Mouse (Mus musculus): ENCODE measurements at regions not wholly inside any gene's neighbourhood (a gene's known extent, or its start where the extent isn't known, plus 50 kb on each side); places are given as distances from the start of the nearest gene placed in this dataset.

- TF ChIP-seq CTCF (IDR thresholded peaks at IDR 0.05; ENCODE audit: borderline replicate concordance, extremely low read depth, insufficient read depth, insufficient read length): no peak
- no peak for TF ChIP-seq POLR2A (IDR thresholded peaks at IDR 0.05; ENCODE audit: borderline replicate concordance, extremely low read depth, insufficient read depth, insufficient read length, poor library complexity, severe bottlenecking)
- no peak for DNase-seq (ENCODE audit: low read depth)
These were observed 100.1 kb upstream of the Gm12830 start for GRCm38 (mm10) chr4:114721386-114721785.

GRCm38 (mm10) chr4:114728235-114729000 is 93.1 kb upstream of the Gm12830 start:
- DNase-seq (ENCODE audit: low read depth): peak; percentile 89

DNA sequence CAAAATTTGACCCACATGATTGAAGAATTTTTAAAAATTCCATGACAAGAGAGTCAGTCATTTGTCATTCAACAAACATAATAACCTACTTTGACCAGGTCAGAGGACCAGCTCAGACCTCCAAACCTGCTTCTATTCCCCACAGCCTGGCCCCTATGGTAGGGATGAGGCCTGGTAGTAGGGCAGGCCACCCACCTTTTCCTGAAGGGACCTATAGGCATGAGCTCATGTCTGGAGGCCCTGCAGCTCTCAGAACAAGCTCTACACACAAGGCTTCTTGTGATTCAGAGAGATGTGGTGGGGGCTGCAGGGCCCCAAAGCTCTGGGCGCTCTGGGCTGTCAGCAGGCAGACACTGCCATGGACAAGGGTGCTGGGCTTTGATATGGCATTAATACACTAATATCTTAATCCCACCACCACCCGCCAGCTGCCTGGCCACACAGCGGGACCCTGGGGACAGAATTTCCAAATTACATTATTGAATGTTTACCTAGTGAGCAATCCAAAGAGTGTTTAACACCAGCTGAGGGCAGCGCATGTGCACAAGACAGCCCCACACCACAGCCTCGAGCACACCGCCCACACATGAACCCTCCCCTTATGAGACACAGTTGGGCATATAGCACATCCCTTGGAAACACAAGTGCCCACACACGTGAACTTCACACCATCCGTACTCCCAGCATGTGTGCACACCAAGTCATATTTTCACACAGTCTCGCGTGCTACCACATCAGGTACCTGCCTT is 88.1 kb upstream of the Gm12830 start:
- no peak for TF ChIP-seq POLR2A (IDR thresholded peaks at IDR 0.05; ENCODE audit: borderline replicate concordance, extremely low read depth, insufficient read depth, insufficient read length, poor library complexity, severe bottlenecking)
- TF ChIP-seq CTCF (IDR thresholded peaks at IDR 0.05; ENCODE audit: borderline replicate concordance, extremely low read depth, insufficient read depth, insufficient read length): no peak
- no peak for DNase-seq (ENCODE audit: low read depth)

More at GRCm38 (mm10) chr4:114728235-114729000, 93.1 kb upstream of the Gm12830 start:
- no peak for TF ChIP-seq POLR2A (IDR thresholded peaks at IDR 0.05; ENCODE audit: borderline replicate concordance, extremely low read depth, insufficient read depth, insufficient read length, poor library complexity, severe bottlenecking)

GRCm38 (mm10) chr4:114738903-114739667 is 82.4 kb upstream of the Gm12830 start:
- DNase-seq (ENCODE audit: low read depth): no peak
- no peak for TF ChIP-seq POLR2A (IDR thresholded peaks at IDR 0.05; ENCODE audit: borderline replicate concordance, extremely low read depth, insufficient read depth, insufficient read length, poor library complexity, severe bottlenecking)
- no peak for TF ChIP-seq CTCF (IDR thresholded peaks at IDR 0.05; ENCODE audit: borderline replicate concordance, extremely low read depth, insufficient read depth, insufficient read length)

DNA sequence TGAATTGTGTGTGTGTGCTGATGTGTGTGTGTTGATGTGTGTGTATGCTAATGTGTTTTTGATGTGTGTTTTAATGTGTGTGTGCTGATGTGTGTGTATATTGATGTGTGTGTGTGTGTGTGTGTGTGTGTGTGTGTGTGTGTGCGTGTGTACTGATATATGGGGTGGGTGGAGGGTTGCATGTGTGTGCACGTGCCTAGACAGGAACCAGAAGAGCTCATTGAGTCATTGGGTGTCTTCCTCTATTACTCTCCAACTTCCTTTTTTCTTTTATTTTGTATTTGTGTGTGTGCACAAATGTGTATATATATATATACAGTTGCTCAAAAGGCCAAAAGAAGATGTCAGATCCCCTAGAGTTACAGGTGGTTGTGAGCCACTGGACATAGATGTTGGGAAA is 73.4 kb upstream of the Gm12830 start:
- no peak for DNase-seq (ENCODE audit: low read depth)
- TF ChIP-seq CTCF (IDR thresholded peaks at IDR 0.05; ENCODE audit: borderline replicate concordance, extremely low read depth, insufficient read depth, insufficient read length) (no peak), POLR2A (IDR thresholded peaks at IDR 0.05; ENCODE audit: borderline replicate concordance, extremely low read depth, insufficient read depth, insufficient read length, poor library complexity, severe bottlenecking) (no peak)

GRCm38 (mm10) chr4:114759837-114760236 is 61.7 kb upstream of the Gm12830 start:
- no peak for TF ChIP-seq CTCF (IDR thresholded peaks at IDR 0.05; ENCODE audit: borderline replicate concordance, extremely low read depth, insufficient read depth, insufficient read length)
- TF ChIP-seq POLR2A (IDR thresholded peaks at IDR 0.05; ENCODE audit: borderline replicate concordance, extremely low read depth, insufficient read depth, insufficient read length, poor library complexity, severe bottlenecking): no peak
- DNase-seq (ENCODE audit: low read depth): no peak

- no peak for DNase-seq (ENCODE audit: low read depth)
- TF ChIP-seq POLR2A (IDR thresholded peaks at IDR 0.05; ENCODE audit: borderline replicate concordance, extremely low read depth, insufficient read depth, insufficient read length, poor library complexity, severe bottlenecking) (no peak), CTCF (IDR thresholded peaks at IDR 0.05; ENCODE audit: borderline replicate concordance, extremely low read depth, insufficient read depth, insufficient read length) (no peak)
These were observed 54.7 kb upstream of the Gm12830 start for GRCm38 (mm10) chr4:114766643-114767393.

All from brain, embryonic 14.5 days (tissue).